Mouse (Mus musculus) midbrain, embryonic 10.5 days (tissue): Measurements from ENCODE around the gene Paqr3. TPM values are rescaled to one million over a fixed set of nuclear protein-coding genes. Genes with fewer than 3 reads are reported as not detected.

Experiments
- DNase-seq: peaks from one replicate; pipeline ENCODE4 v3.0.0-alpha.2; 2017; ENCODE audit warnings: low spot score
- H3K27ac ChIP-seq: fragments of 300-500 bp; sonication (generic); replicated peaks from 2 replicates; pipeline ENCODE4 v1.5.1; 2016; ENCODE audit warnings: mild to moderate bottlenecking
- H3K27me3 ChIP-seq: fragments of 300-500 bp; sonication (generic); 2 replicates; pipeline ENCODE4 v1.6.1; 2016; ENCODE audit warnings: low read depth, mild to moderate bottlenecking; ENCODE audit not compliant: poor library complexity, severe bottlenecking
- H3K36me3 ChIP-seq: fragments of 300-500 bp; sonication (generic); 2 replicates; pipeline ENCODE4 v1.6.1; 2016; ENCODE audit warnings: mild to moderate bottlenecking, moderate library complexity
- H3K4me1 ChIP-seq: fragments of 300-500 bp; sonication (generic); 2 replicates; pipeline ENCODE4 v1.6.1; 2016
- H3K4me3 ChIP-seq: fragments of 300-500 bp; sonication (generic); 2 replicates; pipeline ENCODE4 v1.5.1; 2016; ENCODE audit warnings: mild to moderate bottlenecking, moderate library complexity
- H3K9me3 ChIP-seq: fragments of 300-500 bp; sonication (generic); replicated peaks from 2 replicates; pipeline ENCODE4 v1.6.1; 2016; ENCODE audit warnings: mild to moderate bottlenecking
- WGBS: fragments of 180-500 bp; shearing (Covaris S2); methylation state at CpG from one replicate; pipeline ENCODE4 v1.1.7; 2016; 5-methylcytosine and 5-hydroxymethylcytosine counted together
- polyA plus RNA-seq: library from polyadenylated mRNA; unstranded; fragments of >200 nt; fragmentation: Nextera tagmentation; extraction: Ambion mirVana; gene quantifications from 2 replicates; pipeline ENCODE4 v1.2.1, GENCODE M21; 2016

Gene Paqr3
- polyA plus RNA-seq, 1 experiment from 2014 or later = 8.4 TPM

DNA sequence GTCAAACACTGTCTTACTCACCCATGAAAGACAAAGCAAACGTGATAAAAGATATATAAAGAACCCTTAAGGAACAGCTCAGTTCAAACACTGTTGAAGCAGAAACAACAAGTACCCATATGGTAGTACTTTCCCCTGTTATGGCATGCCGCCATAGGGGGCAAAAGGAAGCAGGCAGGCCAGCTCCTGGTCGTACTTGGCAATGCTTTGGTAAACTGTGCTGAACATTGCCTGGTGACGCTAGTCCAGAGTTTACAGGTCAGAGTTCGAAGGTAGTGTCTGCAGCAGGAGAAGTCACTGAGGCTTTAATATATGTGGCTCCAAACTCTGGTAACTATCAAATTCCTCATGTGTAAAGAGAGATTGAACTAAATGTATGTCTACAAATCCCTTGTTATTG is 32.8 kb downstream of the Paqr3 start:
- no peak overlapping the region for H3K4me3 ChIP-seq
- no peaks in the 10 kb centered on the region for H3K9me3 ChIP-seq
- peaks cover 10% of the 10 kb centered on the region; the same call in 1 of the 2 replicates for H3K4me1 ChIP-seq
- 0 out of 2 replicates have a peak, but pooled peaks cover 3% of the 10 kb centered on the region for H3K36me3 ChIP-seq
- H3K27me3 ChIP-seq = no peaks in the 10 kb centered on the region
- no peak overlapping the region for H3K27ac ChIP-seq
- WGBS = 83% methylated on average over 5 of the region's 5 CpGs
- DNase-seq = no peak

DNA sequence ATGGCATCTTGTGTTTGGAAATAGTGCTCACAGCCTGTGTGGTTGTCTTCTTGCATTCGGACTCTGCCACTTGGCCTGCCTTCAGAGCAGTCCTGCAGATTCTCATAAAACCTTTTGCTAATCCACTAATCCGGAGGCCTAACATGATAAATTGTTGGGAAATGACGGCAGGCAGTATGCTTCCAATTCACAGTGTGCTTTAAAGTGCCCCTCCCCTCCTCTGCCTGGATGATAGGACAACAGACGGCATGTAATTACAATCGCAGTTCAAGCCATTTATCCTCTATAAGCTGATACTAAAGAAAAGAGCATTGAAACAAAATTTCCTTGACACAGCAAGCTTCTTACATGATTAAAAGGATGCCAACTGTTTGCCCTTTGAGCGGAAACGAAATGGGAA is 33.7 kb downstream of the Paqr3 start:
- Histone ChIP-seq H3K4me1 (peaks cover 10% of the 10 kb centered on the region; the same call in 1 of the 2 replicates), H3K9me3 (no peaks in the 10 kb centered on the region), H3K27me3 (no peaks in the 10 kb centered on the region), H3K27ac (no peak overlapping the region), H3K36me3 (no peaks in the 10 kb centered on the region), H3K4me3 (no peak overlapping the region)
- DNase-seq = no peak
- WGBS = 72% methylated on average over 7 of the region's 7 CpGs

DNA sequence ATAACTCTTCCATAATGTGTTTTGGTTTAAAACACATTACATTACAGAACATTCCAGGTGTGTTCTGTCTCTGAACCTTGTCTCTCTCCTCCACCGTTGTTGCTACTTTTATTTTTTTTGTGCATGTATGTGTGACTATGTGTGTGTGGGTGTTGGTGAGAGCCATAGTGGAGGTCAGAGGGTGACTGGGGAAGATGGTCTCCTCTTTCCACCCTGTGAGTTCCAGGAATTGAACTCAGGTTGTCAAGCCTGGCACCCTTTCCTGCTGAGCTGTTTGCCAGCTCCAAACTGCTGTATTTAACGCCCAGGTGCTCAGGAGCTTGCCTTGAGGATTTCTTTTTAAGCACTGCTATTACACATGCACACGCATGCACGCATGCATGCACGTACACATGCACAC is 35.2 kb downstream of the Paqr3 start:
- 96% methylated on average over 5 of the region's 5 CpGs for WGBS
- H3K27ac ChIP-seq = no peak overlapping the region
- H3K27me3 ChIP-seq = no peaks in the 10 kb centered on the region
- no peaks in the 10 kb centered on the region for H3K36me3 ChIP-seq
- H3K4me1 ChIP-seq = peaks cover 10% of the 10 kb centered on the region; the same call in 1 of the 2 replicates
- no peak overlapping the region for H3K4me3 ChIP-seq
- H3K9me3 ChIP-seq = no peaks in the 10 kb centered on the region
- DNase-seq = no peak

DNA sequence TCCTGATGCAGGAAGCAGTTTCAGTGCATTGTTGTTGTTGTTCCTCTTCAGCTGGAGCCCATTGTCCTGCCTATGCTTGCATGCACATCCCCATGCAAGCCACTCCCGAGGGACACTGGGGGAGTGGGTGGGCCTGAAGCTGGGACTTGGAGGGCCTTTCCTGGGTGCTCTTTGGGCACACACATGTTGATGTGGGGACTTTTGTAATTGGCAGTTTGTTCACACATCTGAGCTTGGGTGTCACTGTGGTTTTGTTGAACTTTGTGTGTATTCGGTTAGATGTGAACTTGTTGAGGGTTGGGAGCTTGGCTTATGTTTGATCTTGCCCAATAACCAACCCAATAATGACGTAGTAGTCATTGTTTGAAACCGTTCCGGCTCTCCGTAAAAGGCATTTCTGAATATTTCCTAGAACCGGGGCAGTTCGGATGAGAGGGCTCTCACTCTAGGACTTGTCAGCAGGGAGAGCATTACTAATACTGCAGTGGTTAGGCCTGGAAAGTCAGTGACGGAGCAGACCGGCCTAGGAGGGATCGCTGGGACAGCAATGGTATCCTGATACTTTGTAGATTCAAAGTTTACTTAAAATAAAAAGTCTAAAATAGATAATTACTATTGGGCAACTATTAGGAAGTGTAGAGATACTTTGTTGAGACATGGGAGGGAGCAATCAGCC is 35.8 kb downstream of the Paqr3 start:
- H3K27me3 ChIP-seq = no peaks in the 10 kb centered on the region
- peaks cover 10% of the 10 kb centered on the region; the same call in 1 of the 2 replicates for H3K4me1 ChIP-seq
- WGBS = 90% methylated on average over 11 of the region's 11 CpGs

DNA sequence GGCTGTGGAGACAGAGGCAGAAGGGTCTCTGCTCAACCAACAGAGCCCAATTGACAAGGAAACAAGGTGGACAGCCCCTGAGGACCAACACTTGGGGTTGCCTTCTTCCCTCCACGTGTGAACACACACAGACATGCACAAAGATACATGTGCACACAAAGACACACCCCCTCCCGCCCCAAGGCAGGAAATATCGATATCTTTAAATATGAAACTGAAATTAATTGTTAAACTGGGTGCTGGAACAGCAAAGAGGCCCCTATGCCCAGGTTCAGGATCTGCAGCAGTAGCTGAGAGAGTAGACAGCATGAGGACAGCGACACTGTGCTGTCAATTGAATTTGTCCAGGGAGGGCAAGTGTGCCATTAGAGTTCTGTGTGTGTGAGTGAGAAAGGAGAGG is 45.6 kb downstream of the Paqr3 start:
- Histone ChIP-seq H3K27ac (no peak overlapping the region), H3K4me3 (no peak overlapping the region), H3K9me3 (no peaks in the 10 kb centered on the region), H3K4me1 (no peaks in the 10 kb centered on the region), H3K27me3 (no peaks in the 10 kb centered on the region), H3K36me3 (peaks cover 46% of the 10 kb centered on the region)
- WGBS = 89% methylated on average over 4 of the region's 4 CpGs
- DNase-seq = no peak

More for the DNA sequence above, 35.8 kb downstream of the Paqr3 start:
- peaks cover 1% of the 10 kb centered on the region; the same call in 1 of the 2 replicates for H3K36me3 ChIP-seq
- H3K9me3 ChIP-seq = no peaks in the 10 kb centered on the region
- no peak overlapping the region for H3K27ac ChIP-seq
- no peak for DNase-seq
- no peak overlapping the region for H3K4me3 ChIP-seq

DNA sequence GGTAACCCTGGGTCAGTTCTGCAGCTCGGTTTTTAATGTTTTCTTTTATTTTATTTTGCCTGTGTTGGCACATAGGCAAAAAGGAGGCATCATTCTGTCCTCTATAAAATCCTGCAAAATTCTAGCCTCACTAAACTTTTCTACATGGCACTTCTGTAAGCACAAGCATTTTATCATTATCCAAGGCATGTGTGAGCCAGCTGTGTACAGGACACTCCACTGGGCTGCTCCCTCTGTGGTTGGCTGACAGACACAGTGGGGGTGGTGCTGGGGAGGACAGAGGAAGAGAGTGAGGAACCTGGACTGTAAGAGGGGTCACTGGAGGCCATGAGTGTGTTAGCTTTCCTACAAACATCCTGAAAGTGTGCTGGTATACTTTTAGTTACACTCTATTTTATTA is 49.4 kb downstream of the Paqr3 start:
- DNase-seq = no peak
- H3K4me3 ChIP-seq = no peak overlapping the region
- H3K27me3 ChIP-seq = no peaks in the 10 kb centered on the region
- H3K9me3 ChIP-seq = no peaks in the 10 kb centered on the region
- WGBS = 71% methylated on average over 1 of the region's 1 CpGs
- H3K36me3 ChIP-seq = peaks cover 38% of the 10 kb centered on the region
- no peaks in the 10 kb centered on the region for H3K4me1 ChIP-seq
- H3K27ac ChIP-seq = no peak overlapping the region

DNA sequence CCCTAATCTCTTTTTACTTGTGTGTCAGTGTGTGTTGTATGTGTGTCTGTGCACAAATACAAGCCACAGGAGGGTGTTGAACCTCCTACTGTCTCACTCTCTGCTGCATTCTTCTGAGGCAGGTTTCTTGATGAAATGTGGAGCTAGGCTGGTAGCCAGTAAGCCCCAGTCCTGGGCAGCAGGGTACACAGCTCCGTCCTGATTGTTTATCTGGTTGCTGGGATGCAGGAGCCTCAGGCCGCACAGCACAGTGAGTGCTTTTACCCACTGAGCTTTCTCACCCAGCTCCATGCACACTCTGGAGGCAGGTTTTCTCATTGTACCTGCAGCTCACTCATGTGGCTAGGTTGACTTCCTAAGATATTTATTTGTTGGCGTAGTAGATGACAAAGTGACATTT is 50.5 kb downstream of the Paqr3 start:
- Histone ChIP-seq H3K4me3 (no peak overlapping the region), H3K27me3 (no peaks in the 10 kb centered on the region), H3K27ac (no peak overlapping the region), H3K36me3 (peaks cover 29% of the 10 kb centered on the region), H3K4me1 (no peaks in the 10 kb centered on the region), H3K9me3 (no peaks in the 10 kb centered on the region)
- WGBS = 61% methylated on average over 3 of the region's 3 CpGs
- DNase-seq = no peak

DNA sequence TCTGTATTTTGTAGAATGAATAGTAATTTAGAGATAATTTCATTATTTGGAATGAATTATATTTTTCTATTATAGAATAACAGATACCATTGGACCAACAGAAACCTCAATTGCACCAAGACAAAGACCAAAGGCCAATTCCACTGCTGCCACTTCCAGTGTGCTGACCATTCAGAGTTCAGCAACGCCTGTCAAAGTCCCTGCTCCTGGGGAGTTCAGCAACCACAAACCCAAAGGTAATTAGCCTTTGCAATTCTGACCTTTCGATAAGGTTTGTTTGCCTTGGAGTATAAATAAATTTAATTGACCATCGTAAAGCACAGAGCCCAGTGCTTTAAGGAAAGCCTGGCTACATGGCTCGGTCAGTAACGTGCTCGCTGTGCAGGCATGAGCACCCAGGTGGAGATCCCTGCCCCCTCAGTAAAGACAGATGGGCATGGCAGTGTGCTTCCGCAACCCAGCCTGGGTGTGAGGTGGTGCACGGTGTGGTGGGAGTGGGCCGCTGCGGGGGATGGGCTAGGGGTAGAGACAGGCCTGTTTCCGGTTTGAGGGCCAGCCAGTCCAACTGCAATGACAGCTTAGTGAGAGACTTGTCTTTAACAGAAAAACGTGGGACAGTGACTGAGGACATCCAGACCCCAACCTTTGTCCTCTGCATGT is 54.5 kb downstream of the Paqr3 start:
- Histone ChIP-seq H3K36me3 (peaks cover 14% of the 10 kb centered on the region), H3K4me1 (no peaks in the 10 kb centered on the region), H3K27me3 (no peaks in the 10 kb centered on the region), H3K9me3 (no peaks in the 10 kb centered on the region), H3K27ac (no peak overlapping the region), H3K4me3 (no peak overlapping the region)
- WGBS = 89% methylated on average over 12 of the region's 12 CpGs
- DNase-seq = no peak

DNA sequence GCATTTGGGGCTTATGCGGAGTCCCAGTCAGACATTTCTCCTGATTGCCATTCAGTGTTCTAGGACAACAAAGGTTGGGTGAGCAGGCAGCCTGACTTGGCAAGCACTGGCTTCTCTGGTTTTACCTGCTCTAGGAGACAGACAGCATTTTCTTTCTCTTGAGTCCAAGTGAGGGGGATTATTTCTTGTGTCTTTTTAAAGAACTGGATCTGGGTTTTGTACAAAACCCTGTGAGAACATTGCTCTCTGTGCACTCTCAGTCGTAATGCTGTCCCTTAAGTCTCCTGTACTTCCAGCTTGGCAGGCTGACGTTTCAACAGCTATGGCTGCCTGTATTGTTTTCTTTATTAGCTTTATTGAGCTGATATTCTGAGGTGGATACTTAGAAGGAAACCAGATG is 55.0 kb downstream of the Paqr3 start:
- no peaks in the 10 kb centered on the region for H3K9me3 ChIP-seq
- H3K27ac ChIP-seq = no peak overlapping the region
- no peaks in the 10 kb centered on the region for H3K27me3 ChIP-seq
- DNase-seq = no peak
- H3K4me1 ChIP-seq = no peaks in the 10 kb centered on the region
- peaks cover 14% of the 10 kb centered on the region for H3K36me3 ChIP-seq
- WGBS = 90% methylated on average over 3 of the region's 3 CpGs
- H3K4me3 ChIP-seq = no peak overlapping the region

DNA sequence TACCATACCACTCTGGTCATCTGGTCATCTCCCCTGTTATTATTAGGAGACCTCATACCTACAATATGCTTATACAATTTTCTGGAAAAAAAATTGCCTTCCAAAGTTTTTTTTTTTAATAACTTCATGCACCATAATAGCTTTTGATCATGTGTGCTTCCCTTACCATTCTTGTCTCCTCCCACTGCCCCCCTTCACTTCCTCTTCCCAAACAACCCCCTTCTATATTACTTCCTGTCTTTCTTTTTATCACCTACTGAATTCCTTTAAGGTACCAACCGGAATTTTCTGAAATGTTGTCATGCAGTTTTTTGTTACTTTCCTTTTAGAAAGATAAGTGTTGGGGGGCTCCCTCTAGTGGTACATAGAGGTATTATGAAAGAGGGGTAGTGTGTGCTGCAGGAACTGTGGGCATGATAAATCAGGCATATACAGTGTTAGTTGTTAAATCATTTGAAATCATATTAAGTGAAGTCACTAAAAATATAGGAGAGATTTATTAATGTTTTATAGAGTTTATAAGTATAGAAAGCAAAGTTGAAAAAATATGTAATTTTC is 55.8 kb downstream of the Paqr3 start:
- H3K27ac ChIP-seq = no peak overlapping the region
- WGBS = 40% methylated on average over 1 of the region's 1 CpGs
- DNase-seq = no peak
- H3K4me3 ChIP-seq = no peak overlapping the region
- H3K36me3 ChIP-seq = peaks cover 14% of the 10 kb centered on the region
- no peaks in the 10 kb centered on the region for H3K27me3 ChIP-seq
- no peaks in the 10 kb centered on the region for H3K4me1 ChIP-seq
- no peaks in the 10 kb centered on the region for H3K9me3 ChIP-seq

DNA sequence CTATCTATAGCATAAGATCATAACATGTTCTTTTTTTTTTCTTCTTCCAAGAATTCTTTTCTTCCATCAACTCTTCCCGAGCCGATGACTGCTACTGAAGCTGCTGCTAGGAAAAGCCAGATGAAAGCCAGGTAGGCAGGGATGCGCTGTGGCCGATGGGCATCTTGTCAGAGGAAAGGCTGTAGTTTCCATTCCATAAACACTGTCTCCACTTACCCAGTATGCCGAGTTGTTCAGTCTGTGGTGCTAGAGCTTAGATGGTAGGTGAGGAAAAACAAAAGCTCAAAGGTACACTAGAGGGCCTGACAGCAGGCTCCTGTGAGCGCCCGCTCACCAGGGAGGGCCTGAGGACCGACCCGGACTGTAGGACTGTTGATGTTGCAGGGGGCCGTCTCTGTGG is 56.6 kb downstream of the Paqr3 start:
- Histone ChIP-seq H3K36me3 (peaks cover 14% of the 10 kb centered on the region), H3K4me1 (no peaks in the 10 kb centered on the region), H3K4me3 (no peak overlapping the region), H3K9me3 (no peaks in the 10 kb centered on the region), H3K27ac (no peak overlapping the region), H3K27me3 (no peaks in the 10 kb centered on the region)
- 86% methylated on average over 10 of the region's 10 CpGs for WGBS
- no peak for DNase-seq

DNA sequence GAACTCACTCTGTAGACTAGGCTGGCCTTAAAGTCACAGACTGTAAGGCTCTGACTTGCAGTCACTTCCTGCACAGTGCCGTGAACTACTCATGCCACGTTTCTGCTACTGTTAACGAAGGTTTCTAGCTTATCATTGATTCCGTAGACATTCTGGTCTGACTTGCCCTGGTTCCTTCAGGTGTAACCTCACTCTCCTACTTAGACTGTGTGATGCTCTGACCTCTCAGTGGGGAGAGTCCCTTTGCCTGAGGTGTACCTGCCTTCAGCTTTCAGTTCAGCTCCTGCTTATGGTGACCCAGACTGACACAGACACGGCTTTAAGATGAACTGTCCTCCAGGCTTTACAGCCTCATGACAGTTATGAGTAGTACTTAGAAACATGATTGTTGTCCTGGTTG is 57.2 kb downstream of the Paqr3 start:
- 93% methylated on average over 5 of the region's 5 CpGs for WGBS
- Histone ChIP-seq H3K27ac (no peak overlapping the region), H3K4me1 (no peaks in the 10 kb centered on the region), H3K36me3 (peaks cover 14% of the 10 kb centered on the region), H3K27me3 (no peaks in the 10 kb centered on the region), H3K4me3 (no peak overlapping the region), H3K9me3 (no peaks in the 10 kb centered on the region)
- no peak for DNase-seq

DNA sequence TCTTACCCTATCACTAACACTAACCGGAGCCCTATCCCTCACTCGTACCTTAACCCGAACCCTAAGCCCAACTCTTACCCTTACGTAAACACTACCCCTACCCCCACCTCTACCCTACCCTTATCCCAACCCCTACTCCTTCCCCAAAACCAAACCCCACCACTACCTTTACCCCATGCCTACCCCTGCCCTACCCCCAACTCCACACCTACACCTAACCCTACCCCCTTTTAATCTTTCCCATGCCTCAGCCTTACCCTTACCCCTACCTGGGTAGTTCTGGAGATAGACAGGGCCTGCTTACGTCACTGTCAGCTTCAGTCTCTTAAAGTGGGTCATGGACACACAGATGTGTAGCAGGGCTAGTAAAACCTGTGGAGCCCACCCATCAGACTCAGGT is 62.5 kb downstream of the Paqr3 start:
- H3K27ac ChIP-seq = no peak overlapping the region
- no peak overlapping the region for H3K4me3 ChIP-seq
- H3K9me3 ChIP-seq = no peaks in the 10 kb centered on the region
- H3K36me3 ChIP-seq = peaks cover 6% of the 10 kb centered on the region; the same call in 1 of the 2 replicates
- no peak for DNase-seq
- H3K4me1 ChIP-seq = no peaks in the 10 kb centered on the region
- H3K27me3 ChIP-seq = no peaks in the 10 kb centered on the region
- WGBS = 89% methylated on average over 5 of the region's 5 CpGs
